Mouse (Mus musculus) heart, adult 18-20 months (tissue): ENCODE data around the gene Pcdh15. TPM values are rescaled to one million over a fixed set of nuclear protein-coding genes. Genes with fewer than 3 reads are reported as not detected.
A peak's percentile ranks its signal among the peaks of the same experiment; 100 is the strongest.

Experiments used
- DNase-seq, 2 experiments: peaks; one replicate each; pipeline ENCODE4 v3.0.0; 2021 to 2022; ENCODE audit warnings: mixed read lengths in 1 of 2
- total RNA-seq, 2 experiments: library from RNA; stranded (reverse); gene quantifications; 2 replicates each; pipeline ENCODE4 v1.2.3; 2021

The Pcdh15 gene
- total RNA-seq, 2 experiments from 2014 or later: 0.79 to 1.7 TPM

GRCm38 (mm10) chr10:74569603-74570002 is 1470.5 kb downstream of the Pcdh15 start:
- no peak for DNase-seq

GRCm38 (mm10) chr10:74579924-74580323 is 1480.8 kb downstream of the Pcdh15 start:
- no peak for DNase-seq

- no peak for DNase-seq
Measured at GRCm38 (mm10) chr10:74591799-74592198, 1492.7 kb downstream of the Pcdh15 start.

- no peak for DNase-seq
Measured at GRCm38 (mm10) chr10:74607683-74608082, 1508.5 kb downstream of the Pcdh15 start.

GRCm38 (mm10) chr10:74621837-74622236 is 1522.7 kb downstream of the Pcdh15 start:
- no peak for DNase-seq

GRCm38 (mm10) chr10:74625715-74626114 is 1526.6 kb downstream of the Pcdh15 start:
- no peak for DNase-seq

GRCm38 (mm10) chr10:74626596-74626995 is 1527.5 kb downstream of the Pcdh15 start:
- no peak for DNase-seq

- DNase-seq: no peak
Measured at GRCm38 (mm10) chr10:74631314-74631713, 1532.2 kb downstream of the Pcdh15 start.

GRCm38 (mm10) chr10:74637040-74637439 is 1537.9 kb downstream of the Pcdh15 start:
- no peak for DNase-seq

GRCm38 (mm10) chr10:74642125-74642524 is 1543.0 kb downstream of the Pcdh15 start:
- DNase-seq: peak in 1 of 2 experiments; percentile 7

- DNase-seq: no peak
Measured at GRCm38 (mm10) chr10:74663171-74663570, 1564.0 kb downstream of the Pcdh15 start.

- peak in 1 of 2 experiments; percentile 2 for DNase-seq
Measured at GRCm38 (mm10) chr10:74680016-74680491, 1580.9 kb downstream of the Pcdh15 start.

GRCm38 (mm10) chr10:74680559-74680958 is 1581.4 kb downstream of the Pcdh15 start:
- DNase-seq: no peak
